Mouse (Mus musculus) heart, embryonic 10.5 days (tissue): ENCODE data around the gene Tepp. TPM values are rescaled to one million over a fixed set of nuclear protein-coding genes. Genes with fewer than 3 reads are reported as not detected.
A peak's percentile ranks its signal among the peaks of the same experiment; 100 is the strongest.

Experiments
- DNase-seq: peaks from one replicate; pipeline ENCODE4 v3.0.0-alpha.2; 2017; ENCODE audit warnings: low spot score
- H3K27ac ChIP-seq: fragments of 300-500 bp; sonication (generic); 2 replicates; pipeline ENCODE4 v1.5.1; 2016; ENCODE audit warnings: mild to moderate bottlenecking
- H3K27me3 ChIP-seq: fragments of 300-500 bp; sonication (generic); 2 replicates; pipeline ENCODE4 v1.6.1; 2016; ENCODE audit warnings: mild to moderate bottlenecking; ENCODE audit not compliant: poor library complexity, insufficient read depth, severe bottlenecking
- H3K36me3 ChIP-seq: fragments of 300-500 bp; sonication (generic); 2 replicates; pipeline ENCODE4 v1.6.1; 2016; ENCODE audit warnings: mild to moderate bottlenecking, moderate library complexity
- H3K4me1 ChIP-seq: fragments of 300-500 bp; sonication (generic); 2 replicates; pipeline ENCODE4 v1.6.1; 2016; ENCODE audit warnings: mild to moderate bottlenecking
- H3K4me3 ChIP-seq: fragments of 300-500 bp; sonication (generic); 2 replicates; pipeline ENCODE4 v1.5.1; 2016; ENCODE audit warnings: mild to moderate bottlenecking, moderate library complexity
- H3K9me3 ChIP-seq: fragments of 300-500 bp; sonication (generic); 2 replicates; pipeline ENCODE4 v1.6.1; 2016; ENCODE audit warnings: mild to moderate bottlenecking, moderate library complexity
- WGBS: fragments of 180-500 bp; shearing (Covaris S2); methylation state at CpG from one replicate; pipeline ENCODE4 v1.1.7; 2016; 5-methylcytosine and 5-hydroxymethylcytosine counted together
- polyA plus RNA-seq: library from polyadenylated mRNA; unstranded; fragments of >200 nt; fragmentation: Nextera tagmentation; extraction: Ambion mirVana; gene quantifications from 2 replicates; pipeline ENCODE4 v1.2.1, GENCODE M21; 2016

The Tepp gene
- polyA plus RNA-seq, 1 experiment from 2014 or later, result not detected

DNA sequence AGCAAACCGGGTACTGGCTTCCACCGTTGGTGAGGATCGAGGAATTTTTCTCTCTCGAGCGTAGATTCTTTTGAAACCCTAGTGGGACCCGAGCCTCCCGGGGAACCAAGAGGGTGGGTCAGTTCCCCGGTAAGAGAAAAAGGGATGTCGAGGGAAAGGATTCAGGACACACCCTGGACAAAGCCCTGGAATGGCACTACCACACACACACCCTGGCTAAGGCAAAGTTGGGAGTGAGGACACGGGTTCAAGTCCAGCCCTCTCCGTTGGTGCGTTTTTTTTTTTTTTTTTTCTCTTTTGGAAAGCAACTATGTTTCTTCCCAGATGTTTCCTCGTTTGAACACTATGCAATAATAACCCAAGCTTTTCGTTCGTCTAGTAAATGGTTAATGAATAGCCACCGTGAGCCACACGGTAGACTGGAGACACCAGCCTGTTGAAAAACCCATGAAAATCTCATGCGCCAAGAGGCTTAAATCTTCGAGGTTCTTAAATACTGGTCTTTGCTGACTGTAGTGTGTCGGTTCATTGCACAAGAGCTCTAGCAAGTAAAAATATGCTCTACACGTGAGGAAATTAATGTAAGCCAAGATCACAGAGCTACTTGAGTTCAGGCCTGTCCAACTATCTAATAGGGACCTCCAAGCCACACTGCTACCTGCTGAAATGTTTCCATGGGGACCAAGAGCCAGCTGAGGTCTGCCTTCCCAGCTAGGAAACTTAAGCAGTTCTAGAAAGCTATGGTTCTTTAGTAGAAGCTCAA, 22.3 kb downstream of the Tepp start:
- H3K4me3 ChIP-seq, result peak overlapping the region; percentile 73
- H3K36me3 ChIP-seq, result peaks cover 47% of the 10 kb centered on the region
- H3K9me3 ChIP-seq, result no peaks in the 10 kb centered on the region
- H3K27me3 ChIP-seq, result 0 out of 2 replicates have a peak, but pooled peaks cover 6% of the 10 kb centered on the region
- H3K4me1 ChIP-seq, result peaks cover 28% of the 10 kb centered on the region
- WGBS, result 32% methylated on average over 21 of the region's 21 CpGs
- peak overlapping the region; percentile 97 for H3K27ac ChIP-seq
- no peak for DNase-seq

DNA sequence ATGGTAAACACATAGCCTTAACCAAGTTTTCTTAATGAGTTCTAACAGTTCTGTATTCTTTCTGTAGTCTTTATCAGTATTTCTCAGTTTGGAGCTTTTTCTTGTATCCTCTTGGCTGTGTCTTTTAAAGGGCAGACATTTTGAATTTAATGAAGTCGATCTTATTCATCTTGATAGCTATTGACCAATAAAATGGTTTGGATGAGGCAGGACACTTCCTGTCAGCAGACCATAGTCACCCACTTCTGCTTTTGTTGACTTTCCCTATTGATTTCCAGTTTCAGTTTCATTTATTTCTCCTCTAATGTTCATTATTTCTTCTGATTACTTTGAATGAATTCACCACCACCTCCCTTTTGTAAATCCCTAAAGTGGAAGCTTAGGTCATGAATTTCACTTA, 25.3 kb downstream of the Tepp start:
- Histone ChIP-seq H3K4me1 (peaks cover 6% of the 10 kb centered on the region; the same call in 1 of the 2 replicates), H3K27me3 (no peaks in the 10 kb centered on the region), H3K9me3 (no peaks in the 10 kb centered on the region), H3K4me3 (no peak overlapping the region), H3K27ac (no peak overlapping the region), H3K36me3 (peaks cover 53% of the 10 kb centered on the region)
- 84% methylated on average over 1 of the region's 1 CpGs for WGBS
- DNase-seq, result no peak

GRCm38 (mm10) chr8:95336363-95336762, 26.0 kb downstream of the Tepp start:
- no peak overlapping the region for H3K4me3 ChIP-seq
- peaks cover 5% of the 10 kb centered on the region; the same call in 1 of the 2 replicates for H3K4me1 ChIP-seq
- no peak for DNase-seq
- H3K27ac ChIP-seq, result no peak overlapping the region
- H3K27me3 ChIP-seq, result no peaks in the 10 kb centered on the region
- H3K9me3 ChIP-seq, result no peaks in the 10 kb centered on the region
- peaks cover 60% of the 10 kb centered on the region for H3K36me3 ChIP-seq

DNA sequence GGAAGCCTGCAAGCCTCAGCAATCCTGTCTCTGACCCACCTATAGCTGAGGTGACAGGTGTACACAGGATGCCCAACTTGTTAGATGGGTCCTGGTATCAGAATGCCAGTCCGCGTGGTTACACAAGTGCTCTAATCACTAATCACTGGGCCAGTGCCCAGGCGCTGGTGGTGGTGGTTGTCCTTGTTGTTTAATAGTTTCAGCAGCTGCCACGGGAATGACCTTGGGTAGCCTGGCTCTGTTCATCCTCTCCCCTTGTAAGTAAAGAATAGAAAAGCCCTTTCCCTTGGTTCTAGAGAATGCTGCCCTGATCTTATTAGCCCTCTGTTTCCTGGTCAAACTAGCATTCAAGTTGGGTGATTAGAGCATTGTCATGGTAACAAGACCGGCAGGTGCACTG, 31.4 kb downstream of the Tepp start:
- peaks cover 75% of the 10 kb centered on the region for H3K36me3 ChIP-seq
- H3K27me3 ChIP-seq, result no peaks in the 10 kb centered on the region
- H3K9me3 ChIP-seq, result no peaks in the 10 kb centered on the region
- WGBS, result 69% methylated on average over 5 of the region's 5 CpGs
- no peak overlapping the region for H3K27ac ChIP-seq
- H3K4me1 ChIP-seq, result 0 out of 2 replicates have a peak, but pooled peaks cover under 1% of the 10 kb centered on the region
- no peak for DNase-seq
- no peak overlapping the region for H3K4me3 ChIP-seq

- H3K27me3 ChIP-seq, result no peaks in the 10 kb centered on the region
- no peak overlapping the region for H3K27ac ChIP-seq
- no peak for DNase-seq
- H3K36me3 ChIP-seq, result peaks cover 49% of the 10 kb centered on the region
- 73% methylated on average over 6 of the region's 6 CpGs for WGBS
- no peaks in the 10 kb centered on the region for H3K9me3 ChIP-seq
- peaks cover 18% of the 10 kb centered on the region for H3K4me1 ChIP-seq
- no peak overlapping the region for H3K4me3 ChIP-seq
Observed at GRCm38 (mm10) chr8:95344668-95345067, 34.3 kb downstream of the Tepp start.

- DNase-seq, result no peak
- no peak overlapping the region for H3K4me3 ChIP-seq
- peaks cover 31% of the 10 kb centered on the region for H3K36me3 ChIP-seq
- no peak overlapping the region for H3K27ac ChIP-seq
- no peaks in the 10 kb centered on the region for H3K9me3 ChIP-seq
- 27% methylated on average over 8 of the region's 8 CpGs for WGBS
- H3K27me3 ChIP-seq, result no peaks in the 10 kb centered on the region
- peaks cover 29% of the 10 kb centered on the region for H3K4me1 ChIP-seq
Observed at GRCm38 (mm10) chr8:95346643-95347545, 36.5 kb downstream of the Tepp start.

GRCm38 (mm10) chr8:95348356-95348755, 38.0 kb downstream of the Tepp start:
- no peak for DNase-seq
- 0 out of 2 replicates have a peak overlapping the region, but pooled peaks have one; percentile 31 for H3K27ac ChIP-seq
- WGBS, result 88% methylated on average over 2 of the region's 2 CpGs
- no peaks in the 10 kb centered on the region for H3K9me3 ChIP-seq
- peaks cover 20% of the 10 kb centered on the region for H3K36me3 ChIP-seq
- H3K4me1 ChIP-seq, result peaks cover 38% of the 10 kb centered on the region
- no peak overlapping the region for H3K4me3 ChIP-seq
- H3K27me3 ChIP-seq, result no peaks in the 10 kb centered on the region

DNA sequence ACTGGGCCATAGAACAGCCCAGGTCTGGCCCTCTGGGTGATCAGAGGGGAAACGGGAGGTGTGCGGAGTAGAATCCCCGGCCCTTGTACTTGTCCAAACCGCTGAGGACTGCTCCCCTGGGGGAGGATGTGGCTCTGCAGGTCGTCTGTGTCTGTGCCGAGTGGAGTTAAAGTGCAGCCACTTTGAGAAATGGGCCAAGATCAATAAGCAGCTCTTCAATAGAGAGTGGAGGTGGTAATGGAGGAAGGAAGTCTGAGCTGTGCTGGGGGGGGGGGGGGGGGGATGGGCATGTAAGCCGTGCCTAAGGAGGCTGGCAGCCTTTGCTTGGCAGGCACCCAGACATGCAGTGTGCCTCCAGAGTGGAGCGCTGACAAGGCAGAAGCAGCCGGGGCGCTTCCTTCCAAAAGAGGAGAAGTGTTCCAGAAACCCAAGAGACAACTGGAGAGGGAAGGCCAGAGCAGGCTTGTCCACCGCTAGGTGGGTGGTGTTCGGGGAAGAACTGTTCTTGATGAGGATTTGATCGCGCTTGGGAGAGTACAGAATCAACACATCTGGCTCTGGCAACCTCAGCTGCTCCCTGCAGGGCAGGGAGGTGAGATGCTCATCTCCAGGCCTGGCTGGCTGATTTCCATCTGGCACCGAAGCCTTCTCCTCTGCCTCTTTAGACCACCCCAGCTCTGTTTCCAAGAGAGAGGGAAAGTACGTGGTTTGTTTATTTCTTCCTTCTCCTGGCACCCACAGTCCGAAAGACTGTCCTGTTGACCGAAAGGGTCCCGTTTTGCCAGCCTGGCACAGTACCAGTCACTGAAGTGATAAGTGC, 38.7 kb downstream of the Tepp start:
- Histone ChIP-seq H3K36me3 (peaks cover 13% of the 10 kb centered on the region), H3K27me3 (no peaks in the 10 kb centered on the region), H3K27ac (peak overlapping the region; percentile 31; the same call in 1 of the 2 replicates), H3K9me3 (no peaks in the 10 kb centered on the region), H3K4me3 (no peak overlapping the region), H3K4me1 (peaks cover 44% of the 10 kb centered on the region)
- no peak for DNase-seq
- WGBS, result 57% methylated on average over 18 of the region's 19 CpGs

- DNase-seq, result no peak
- no peaks in the 10 kb centered on the region for H3K9me3 ChIP-seq
- H3K27me3 ChIP-seq, result no peaks in the 10 kb centered on the region
- H3K36me3 ChIP-seq, result peaks cover 13% of the 10 kb centered on the region
- peak overlapping the region; percentile 93; the same call in 1 of the 2 replicates for H3K27ac ChIP-seq
- 3% methylated on average over 15 of the region's 15 CpGs for WGBS
- H3K4me1 ChIP-seq, result peaks cover 69% of the 10 kb centered on the region
- peak overlapping the region; percentile 86 for H3K4me3 ChIP-seq
Observed at GRCm38 (mm10) chr8:95351461-95351860, 41.1 kb downstream of the Tepp start.

GRCm38 (mm10) chr8:95352151-95352870, 41.9 kb downstream of the Tepp start, which contains the start of gene Mmp15:
TSS of gene Mmp15 (plus strand) at chr8:95352268.
- Histone ChIP-seq H3K36me3 (peaks cover 13% of the 10 kb centered on the region), H3K4me3 (peak within 1 kb of the TSS; percentile 86), H3K4me1 (peaks cover 72% of the 10 kb centered on the region), H3K27ac (peak within 1 kb of the TSS; percentile 93), H3K9me3 (no peaks in the 10 kb centered on the region), H3K27me3 (no peaks in the 10 kb centered on the region)
- DNase-seq, result peak; percentile 90
- under 1% methylated on average over 79 of the region's 80 CpGs for WGBS

- Histone ChIP-seq H3K9me3 (no peaks in the 10 kb centered on the region), H3K27ac (peak overlapping the region; percentile 93), H3K36me3 (peaks cover 13% of the 10 kb centered on the region), H3K4me1 (peaks cover 81% of the 10 kb centered on the region), H3K27me3 (no peaks in the 10 kb centered on the region), H3K4me3 (peak overlapping the region; percentile 86)
- no peak for DNase-seq
- under 1% methylated on average over 62 of the region's 62 CpGs for WGBS
Observed at GRCm38 (mm10) chr8:95352871-95353866, 42.8 kb downstream of the Tepp start.
